Mouse (Mus musculus): ENCODE measurements around the gene Arl8b.

GRCm38 (mm10) chr6:108758997-108759697 lies 23.8 kb upstream of the Arl8b start:
- no peak for TF ChIP-seq POLR2A (IDR thresholded peaks at IDR 0.05; ENCODE audit: borderline replicate concordance, extremely low read depth, insufficient read depth, insufficient read length, poor library complexity, severe bottlenecking)
- no peak for TF ChIP-seq CTCF (IDR thresholded peaks at IDR 0.05; ENCODE audit: borderline replicate concordance, extremely low read depth, insufficient read depth, insufficient read length)

Measured in brain, embryonic 14.5 days (tissue).